Mouse (Mus musculus): Measurements from ENCODE around the gene Gm10203.

DNA sequence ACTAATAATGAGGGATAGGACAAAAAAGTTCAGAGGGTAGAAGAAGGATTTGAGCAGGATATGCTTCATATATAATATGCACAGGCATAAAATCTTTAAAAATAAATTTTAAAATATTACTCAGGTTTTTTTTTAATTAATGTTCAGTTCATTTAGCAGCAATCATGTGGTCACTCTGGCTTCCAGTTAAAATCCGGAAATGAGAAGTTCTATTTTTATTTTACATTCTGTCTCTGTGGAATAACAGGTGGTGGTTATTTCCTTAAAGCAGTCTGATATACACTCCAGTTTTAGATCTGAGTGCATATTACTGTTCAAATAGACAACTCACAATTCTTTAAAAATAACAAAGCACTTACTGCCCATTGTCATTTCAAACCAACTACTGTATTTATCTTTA, 35.4 kb upstream of the Gm10203 start:
- no peak for TF ChIP-seq GATA1 (IDR thresholded peaks at IDR 0.05; ENCODE audit: borderline replicate concordance, low read length)
- no peak for TF ChIP-seq FLI1 (IDR thresholded peaks at IDR 0.05; ENCODE audit: low read length)
